Mouse (Mus musculus): ENCODE results near the gene Dennd6a.
"Not testable (repeated sequence)": the region's sequence is repeated elsewhere in the genome, so short reads cannot be mapped to it uniquely, and the experiment has no call there.

Dennd6a gene

DNA sequence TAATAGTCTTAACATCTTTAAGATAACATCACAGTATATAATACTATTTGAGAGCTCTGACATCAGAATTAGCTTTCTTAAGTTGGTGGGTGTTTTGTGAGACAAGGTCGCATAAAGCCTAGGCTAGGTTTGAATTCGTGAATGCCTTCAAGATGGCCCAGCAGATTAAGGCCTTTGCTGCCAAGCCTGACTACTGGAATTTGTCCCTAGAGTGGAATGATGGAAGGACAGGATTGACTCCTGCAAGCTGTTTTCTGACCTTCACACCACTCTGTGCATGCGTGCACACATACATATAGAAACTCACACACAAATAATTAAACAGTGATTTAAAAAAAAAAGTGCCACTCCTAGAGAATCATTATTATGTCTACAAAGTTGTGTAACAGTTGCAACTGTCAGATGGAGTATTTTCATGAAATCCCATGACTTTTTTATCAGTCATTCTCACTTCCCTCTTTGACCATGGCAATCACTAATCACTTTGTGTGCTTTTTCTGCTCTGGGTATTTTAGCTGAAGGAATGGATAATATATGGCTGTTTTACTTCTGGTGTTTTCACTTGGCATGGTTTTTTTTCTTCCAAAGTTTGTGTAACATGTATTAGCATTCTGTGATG lies 69.5 kb downstream of the Dennd6a start:
- DNase-seq (ENCODE audit: low read depth): peak; percentile 29

DNA sequence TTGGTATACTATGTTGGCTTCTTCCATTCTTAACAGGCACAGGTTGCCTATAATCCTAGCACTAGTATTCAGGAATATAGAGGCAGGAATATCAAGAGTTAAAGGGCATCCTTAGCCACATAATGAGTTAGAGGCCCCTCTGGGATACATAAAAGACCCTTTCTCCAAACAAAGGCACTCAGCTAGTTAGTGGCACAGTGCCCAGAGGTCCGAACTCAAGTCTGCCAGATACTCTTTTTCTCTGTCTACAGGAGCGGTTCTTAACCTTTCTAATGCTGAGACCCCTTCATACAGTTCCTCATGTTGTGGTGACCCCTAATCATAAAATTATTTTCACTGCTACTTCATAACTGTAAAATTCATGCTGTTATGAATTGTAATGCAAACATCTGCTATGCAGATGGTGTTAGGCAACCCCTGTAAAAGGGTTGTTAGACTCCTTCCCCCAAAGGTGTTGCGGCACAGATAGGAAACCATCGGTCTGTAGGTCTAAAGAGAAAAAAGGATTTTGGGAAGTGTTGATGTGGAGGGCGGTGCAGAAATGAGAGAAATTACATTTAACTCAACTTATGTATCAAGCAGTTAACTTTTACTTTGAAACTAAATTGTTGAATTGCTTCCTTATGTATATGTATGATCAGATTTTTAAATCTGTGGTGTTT lies 72.5 kb downstream of the Dennd6a start:
- no peak for DNase-seq (ENCODE audit: low read depth)

- no peak for DNase-seq (ENCODE audit: low read depth)
These were observed 74.2 kb downstream of the Dennd6a start for GRCm38 (mm10) chr14:26647811-26648210.

DNA sequence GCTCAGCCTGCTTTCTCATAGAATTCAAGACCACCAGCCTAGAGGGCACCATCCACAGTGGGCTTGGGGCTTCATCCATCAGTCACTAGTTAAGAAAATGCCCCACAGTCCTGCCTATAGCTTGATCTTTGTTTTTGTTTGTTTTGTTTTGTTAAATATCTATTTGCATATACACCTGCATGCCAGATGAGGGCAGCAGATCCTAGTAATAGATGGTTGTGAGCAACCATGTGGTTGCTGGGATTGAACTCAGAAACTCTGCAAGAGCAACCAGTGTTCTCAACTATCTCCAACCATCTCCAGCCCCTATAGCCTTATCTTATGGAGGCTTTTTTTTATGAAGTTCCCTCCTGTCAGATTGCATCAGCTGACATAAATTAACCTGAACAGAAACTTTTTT lies 78.2 kb downstream of the Dennd6a start:
- DNase-seq (ENCODE audit: low read depth): peak; percentile 74

GRCm38 (mm10) chr14:26658178-26658577 lies 84.5 kb downstream of the Dennd6a start:
- DNase-seq (ENCODE audit: low read depth): no peak

GRCm38 (mm10) chr14:26660233-26660632 lies 86.6 kb downstream of the Dennd6a start:
- no peak for DNase-seq (ENCODE audit: low read depth)

DNA sequence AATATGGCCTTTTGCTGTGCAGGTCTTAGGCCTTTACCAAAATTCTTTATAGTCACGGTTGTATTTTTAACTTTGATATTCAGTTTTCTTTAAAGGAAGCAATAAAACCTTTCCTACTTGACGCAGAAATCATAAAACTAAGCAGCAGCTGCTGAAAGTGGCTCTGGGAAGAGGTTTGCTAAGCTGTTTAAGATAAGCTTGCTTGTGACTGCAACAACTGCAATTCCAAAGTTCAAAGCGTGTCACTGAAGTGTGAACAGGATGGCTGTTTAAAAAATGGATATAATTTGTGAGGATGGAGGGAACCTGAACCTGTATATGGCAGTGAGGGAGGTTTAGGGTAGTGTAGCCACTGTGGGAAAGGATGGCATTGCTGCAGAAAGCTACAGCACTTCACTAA lies 88.4 kb downstream of the Dennd6a start:
- DNase-seq (ENCODE audit: low read depth): no peak

DNA sequence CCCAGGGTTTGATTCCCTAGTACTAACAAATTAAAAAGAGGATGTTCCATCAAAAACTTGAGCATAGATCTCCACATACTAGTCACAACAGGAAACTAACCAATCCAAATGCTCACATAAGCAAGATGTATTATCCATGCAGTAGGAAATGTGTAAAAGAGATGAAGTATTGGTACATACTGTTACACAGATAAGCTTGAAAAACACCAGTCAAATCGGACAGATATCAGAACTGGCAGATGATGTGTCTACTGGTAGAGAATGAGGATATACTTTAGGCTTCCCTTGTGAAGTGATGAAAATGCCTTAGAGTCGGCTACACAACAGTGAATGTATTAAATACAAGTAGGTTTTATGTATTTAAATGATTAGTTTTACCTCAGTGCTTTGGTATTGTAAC lies 88.8 kb downstream of the Dennd6a start:
- no peak for DNase-seq (ENCODE audit: low read depth)

GRCm38 (mm10) chr14:26663851-26664250 lies 90.2 kb downstream of the Dennd6a start:
- DNase-seq (ENCODE audit: low read depth): no peak

GRCm38 (mm10) chr14:26667991-26668370 lies 94.3 kb downstream of the Dennd6a start:
- no peak for DNase-seq (ENCODE audit: low read depth)

GRCm38 (mm10) chr14:26668371-26669291 lies 95.0 kb downstream of the Dennd6a start:
- DNase-seq (ENCODE audit: low read depth): peak; percentile 66

GRCm38 (mm10) chr14:26669292-26670073 lies 95.8 kb downstream of the Dennd6a start, which contains the start of gene Pde12:
Gene Pde12 (minus strand): TSS chr14:26669883.
- DNase-seq (ENCODE audit: low read depth): peak; percentile 96

DNA sequence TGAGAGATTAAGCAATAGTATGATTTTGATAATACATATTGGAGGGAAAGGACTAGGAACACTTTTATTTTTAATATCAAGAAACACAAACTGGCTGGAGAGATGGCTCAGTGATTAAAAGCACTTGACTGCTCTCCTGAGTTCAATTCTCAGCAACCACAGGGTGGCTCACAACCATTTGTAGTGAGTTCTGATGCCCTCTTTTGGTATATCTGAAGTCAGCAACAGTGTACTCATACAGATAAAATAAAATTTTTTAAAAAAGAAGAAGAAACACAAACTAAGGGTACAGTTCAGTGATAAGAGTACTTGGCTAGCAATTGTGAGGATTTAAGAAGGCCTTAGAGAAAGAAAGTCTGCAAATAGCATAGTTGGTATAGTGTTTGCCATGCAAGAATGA lies 97.3 kb downstream of the Dennd6a start:
- DNase-seq (ENCODE audit: low read depth): peak; percentile 81

DNA sequence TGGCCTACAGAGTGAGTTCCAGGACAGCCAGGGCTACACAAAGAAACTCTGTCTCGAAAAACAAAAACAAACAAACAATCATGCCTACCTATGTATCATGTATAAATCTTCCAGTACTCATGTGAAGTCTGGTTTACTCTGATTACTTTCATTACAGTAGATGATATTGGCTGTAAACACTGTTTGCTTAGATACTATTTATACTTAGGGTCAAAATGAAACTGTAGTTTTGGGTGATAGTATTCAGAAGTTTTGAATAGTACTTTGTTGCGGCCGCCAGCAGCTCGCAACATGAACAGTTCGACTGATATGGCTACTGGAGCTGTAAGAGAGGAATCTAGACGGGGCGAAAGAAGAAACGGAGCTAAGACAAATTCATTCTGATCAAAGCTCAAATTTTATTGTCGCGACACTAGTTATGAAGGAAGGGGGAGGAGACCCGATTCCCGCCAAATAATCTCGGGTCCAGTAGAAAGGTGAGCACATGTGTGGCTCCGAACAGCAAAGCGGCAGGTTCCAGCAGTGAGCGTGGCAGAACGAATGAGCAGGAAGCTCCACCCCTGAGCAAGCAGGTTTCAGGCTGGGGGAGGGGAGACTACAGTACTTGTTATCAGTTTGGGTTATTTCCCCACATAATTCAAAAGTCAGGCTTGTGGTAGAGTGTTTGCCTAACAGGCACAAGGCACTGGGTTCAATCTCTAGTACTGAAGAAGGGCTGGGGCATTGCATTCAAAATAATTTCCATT lies 98.4 kb downstream of the Dennd6a start:
- peak; percentile 82 for DNase-seq (ENCODE audit: low read depth)

DNA sequence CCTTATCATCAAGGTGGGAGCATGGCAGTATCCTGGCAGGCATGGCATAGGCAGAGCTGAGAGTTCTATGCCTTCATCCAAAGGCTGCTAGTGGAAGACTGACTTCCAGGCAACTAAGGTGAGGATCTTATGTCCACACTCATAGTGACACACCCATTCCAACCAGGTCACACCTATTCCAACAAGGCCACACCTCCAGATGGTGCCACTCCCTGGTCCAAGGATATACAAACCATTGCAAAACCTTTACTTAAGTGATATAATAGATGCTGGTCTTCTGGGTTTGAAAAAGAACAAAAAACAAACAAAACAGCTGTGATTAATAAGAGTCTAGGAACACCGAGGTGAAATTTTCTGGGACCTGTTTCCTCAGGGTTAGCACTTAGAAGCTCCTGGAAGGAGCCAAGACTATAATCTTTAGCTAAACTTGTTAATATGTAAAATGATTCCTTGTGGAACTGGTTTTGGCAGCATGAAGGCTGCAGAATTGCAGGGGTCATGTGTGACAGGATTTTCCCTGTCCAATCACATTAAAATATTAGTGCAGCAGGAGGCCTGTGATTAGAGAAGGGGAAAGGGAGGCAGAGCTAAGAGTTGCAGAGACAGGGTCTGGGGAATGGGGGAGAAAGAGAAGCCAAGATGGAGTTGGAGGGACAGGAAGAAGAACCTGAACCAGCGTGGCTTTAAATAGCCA lies 101.0 kb downstream of the Dennd6a start:
- not testable (repeated sequence) for DNase-seq (ENCODE audit: low read depth)

GRCm38 (mm10) chr14:26675371-26675770 lies 101.7 kb downstream of the Dennd6a start:
- DNase-seq (ENCODE audit: low read depth): no peak

GRCm38 (mm10) chr14:26675791-26676190 lies 102.1 kb downstream of the Dennd6a start:
- peak; percentile 67 for DNase-seq (ENCODE audit: low read depth)
